Mouse (Mus musculus): ENCODE data around the gene Tmem215. TPM values are rescaled to one million over a fixed set of nuclear protein-coding genes. Genes with fewer than 3 reads are reported as not detected.

Gene Tmem215
- not detected for polyA plus RNA-seq (2014; fragmentation: Illumina TruSeq; extraction: RNeasy Lipid Tissue Mini Kit (QIAGEN cat#74804); ENCODE audit: low read depth, low replicate concordance)

DNA sequence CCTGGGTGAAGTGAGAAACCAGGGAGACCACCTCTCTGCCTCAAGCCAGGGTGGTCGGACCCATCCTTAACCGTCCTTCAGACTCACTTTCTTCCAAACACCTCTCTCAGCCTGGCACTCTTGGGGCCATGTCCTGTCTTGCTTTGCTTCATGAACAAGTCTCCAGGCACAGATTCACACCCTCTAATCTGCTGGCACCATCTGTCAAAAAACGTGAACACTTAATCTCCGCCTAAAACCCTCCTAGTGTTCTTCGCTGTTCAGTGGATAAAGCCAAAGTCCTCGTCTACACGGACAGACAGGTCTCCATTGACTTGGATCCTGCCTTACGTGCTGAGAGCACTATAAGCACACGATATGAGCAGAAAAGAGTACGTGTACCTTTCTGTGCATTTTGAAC lies at the start of gene Tmem215:
Tmem215 (plus strand) TSS at position 301 of the 400 bp plus-strand sequence.

Other genes with a start within 250 kb of the Tmem215 start
- gene Ddx58, start 232.4 kb upstream of the Tmem215 start, polyA plus RNA-seq (2014; fragmentation: Illumina TruSeq; extraction: RNeasy Lipid Tissue Mini Kit (QIAGEN cat#74804); ENCODE audit: low read depth, low replicate concordance): 40.4 TPM
- 18.3 TPM for gene Smim27, start 202.6 kb upstream of the Tmem215 start, polyA plus RNA-seq (2014; fragmentation: Illumina TruSeq; extraction: RNeasy Lipid Tissue Mini Kit (QIAGEN cat#74804); ENCODE audit: low read depth, low replicate concordance)
- gene Topors, start 202.3 kb upstream of the Tmem215 start, polyA plus RNA-seq (2014; fragmentation: Illumina TruSeq; extraction: RNeasy Lipid Tissue Mini Kit (QIAGEN cat#74804); ENCODE audit: low read depth, low replicate concordance): 51.4 TPM
- gene Ndufb6, start 192.8 kb upstream of the Tmem215 start, polyA plus RNA-seq (2014; fragmentation: Illumina TruSeq; extraction: RNeasy Lipid Tissue Mini Kit (QIAGEN cat#74804); ENCODE audit: low read depth, low replicate concordance): 229 TPM
- 4.2 TPM for gene Aptx, start 231.0 kb downstream of the Tmem215 start, polyA plus RNA-seq (2014; fragmentation: Illumina TruSeq; extraction: RNeasy Lipid Tissue Mini Kit (QIAGEN cat#74804); ENCODE audit: low read depth, low replicate concordance)
- gene Dnaja1, start 250.0 kb downstream of the Tmem215 start, polyA plus RNA-seq (2014; fragmentation: Illumina TruSeq; extraction: RNeasy Lipid Tissue Mini Kit (QIAGEN cat#74804); ENCODE audit: low read depth, low replicate concordance): 399 TPM